Comparison of ENCODE assay signal across 45 mouse cellular contexts in the genomic region with DNA sequence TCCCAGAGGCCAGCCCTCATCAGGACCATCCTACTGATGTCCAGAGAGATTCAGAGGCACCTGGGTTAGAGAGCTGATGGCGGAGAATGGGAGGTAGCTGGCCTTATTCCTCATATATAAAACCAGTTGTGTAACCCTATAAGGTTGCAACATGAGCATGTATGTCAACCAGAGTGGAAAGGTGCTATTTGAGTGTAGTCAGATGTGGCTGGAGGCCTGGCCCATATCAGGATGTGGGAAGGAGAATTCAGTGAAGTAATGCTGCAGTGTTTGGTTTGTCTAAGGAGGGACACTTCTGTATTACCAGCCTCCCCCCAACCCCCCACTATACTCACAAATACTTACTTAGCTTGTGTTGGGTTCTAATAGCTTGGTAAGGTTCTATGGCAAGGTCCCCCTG. TPM values are rescaled to one million over a fixed set of nuclear protein-coding genes. Genes with fewer than 3 reads are reported as not detected.
"Had no signal": no experiment of that assay in that cellular context is flagged by ENCODE, and none has a peak within 500 bp of the region (broad histone marks: within the 10 kb centered on the region; RNA-seq: fewer than 3 reads in every experiment).

No protein-coding gene starts in this region.

- H3K9ac ChIP-seq: limb, embryonic 12.5 days; limb, embryonic 13.5 days; limb, embryonic 15.5 days; liver, embryonic 12.5 days; liver, embryonic 13.5 days; liver, embryonic 14.5 days; liver, embryonic 15.5 days; liver, postnatal 0 days; lung, embryonic 14.5 days; lung, embryonic 15.5 days; midbrain, embryonic 12.5 days; midbrain, embryonic 13.5 days; midbrain, embryonic 15.5 days; neural tube, embryonic 12.5 days; neural tube, embryonic 13.5 days had no signal

- H3K36me3 ChIP-seq: limb, embryonic 12.5 days; limb, embryonic 13.5 days; limb, embryonic 15.5 days; liver, embryonic 12.5 days; liver, embryonic 13.5 days; liver, embryonic 15.5 days; lung, embryonic 15.5 days; midbrain, embryonic 10.5 days; midbrain, embryonic 12.5 days; midbrain, embryonic 13.5 days; midbrain, embryonic 15.5 days; neural tube, embryonic 12.5 days; neural tube, embryonic 13.5 days had no signal

- DNase-seq: left cerebral cortex, postnatal 4 days; liver; liver, embryonic 13.5 days; liver, postnatal 0 days; lung, adult 18-20 months; lung, adult 2 months; lung, embryonic 14.5 days; lung, postnatal 10 days; lung, postnatal 14 days; lung, postnatal 4 days; midbrain, embryonic 14.5 days had no signal

- H3K4me2 ChIP-seq: limb, embryonic 12.5 days; limb, embryonic 13.5 days; limb, embryonic 15.5 days; liver, embryonic 11.5 days; liver, embryonic 12.5 days; liver, embryonic 13.5 days; liver, embryonic 15.5 days; lung, embryonic 14.5 days; lung, embryonic 15.5 days; midbrain, embryonic 11.5 days; midbrain, embryonic 12.5 days; midbrain, embryonic 13.5 days; midbrain, embryonic 15.5 days; neural tube, embryonic 12.5 days; neural tube, embryonic 13.5 days had no signal

- H3K27me3 ChIP-seq: limb, embryonic 12.5 days; limb, embryonic 13.5 days; limb, embryonic 15.5 days; liver, embryonic 12.5 days; liver, embryonic 13.5 days; liver, embryonic 15.5 days; lung, embryonic 15.5 days; megakaryocyte, embryonic 14.5 days; midbrain, embryonic 12.5 days; midbrain, embryonic 13.5 days; midbrain, embryonic 15.5 days; neural tube, embryonic 12.5 days; neural tube, embryonic 13.5 days had no signal

- H3K4me1 ChIP-seq: limb, embryonic 12.5 days; limb, embryonic 13.5 days; limb, embryonic 15.5 days; liver, embryonic 12.5 days; liver, embryonic 13.5 days; liver, embryonic 15.5 days; lung, embryonic 15.5 days; megakaryocyte, embryonic 14.5 days; midbrain, embryonic 10.5 days; midbrain, embryonic 13.5 days; midbrain, embryonic 15.5 days; neural tube, embryonic 12.5 days had no signal

- H3K27ac ChIP-seq: limb, embryonic 12.5 days; limb, embryonic 13.5 days; limb, embryonic 15.5 days; liver, embryonic 12.5 days; liver, embryonic 13.5 days; liver, embryonic 14.5 days; liver, embryonic 15.5 days; lung, embryonic 15.5 days; macrophage; midbrain, embryonic 10.5 days; midbrain, embryonic 12.5 days; midbrain, embryonic 13.5 days; midbrain, embryonic 15.5 days; neural tube, embryonic 12.5 days; neural tube, embryonic 13.5 days had no signal

- H3K4me3 ChIP-seq: limb, embryonic 12.5 days; limb, embryonic 13.5 days; limb, embryonic 15.5 days; liver, embryonic 12.5 days; liver, embryonic 13.5 days; liver, embryonic 15.5 days; lung, embryonic 15.5 days; megakaryocyte, embryonic 14.5 days; midbrain, embryonic 10.5 days; midbrain, embryonic 12.5 days; midbrain, embryonic 13.5 days; midbrain, embryonic 15.5 days; myocyte; neural tube, embryonic 12.5 days; neural tube, embryonic 13.5 days had no signal

- H3K9me3 ChIP-seq: limb, embryonic 12.5 days; limb, embryonic 13.5 days; limb, embryonic 15.5 days; liver, embryonic 12.5 days; liver, embryonic 13.5 days; liver, embryonic 15.5 days; lung, embryonic 15.5 days; midbrain, embryonic 10.5 days; midbrain, embryonic 12.5 days; midbrain, embryonic 13.5 days; midbrain, embryonic 15.5 days; neural tube, embryonic 12.5 days; neural tube, embryonic 13.5 days had no signal

- ATAC-seq: liver, embryonic 12.5 days; liver, postnatal 0 days; midbrain, embryonic 13.5 days; midbrain, embryonic 15.5 days; midbrain, embryonic 16.5 days had no signal

RNA-seq across cellular contexts. Expression of gene Cldn24, which starts 17.7 kb away (rescaled TPM):
- total RNA-seq: left cerebral cortex, adult 18-20 months; left cerebral cortex, adult 8-10 months; left cerebral cortex, postnatal 10 days; left cerebral cortex, postnatal 14 days; left cerebral cortex, postnatal 25 days; left cerebral cortex, postnatal 4 days; liver, adult 2 months; megakaryocyte, adult 5-6 weeks; megakaryocyte-erythroid progenitor cell, adult 5-6 weeks; midbrain, postnatal 0 days; monocyte, adult 5-6 weeks had no signal
- polyA plus RNA-seq: limb, embryonic 11.5 days; limb, embryonic 12.5 days; limb, embryonic 13.5 days; limb, embryonic 14.5 days; limb, embryonic 15.5 days; liver, adult 2 months; liver, embryonic 11.5 days; liver, embryonic 12.5 days; liver, embryonic 13.5 days; liver, embryonic 14.5 days; liver, embryonic 15.5 days; liver, embryonic 16.5 days; liver, postnatal 0 days; lung, adult 2 months; lung, embryonic 14.5 days; lung, embryonic 15.5 days; lung, embryonic 16.5 days; macrophage; midbrain, embryonic 10.5 days; midbrain, embryonic 11.5 days; midbrain, embryonic 12.5 days; midbrain, embryonic 13.5 days; midbrain, embryonic 14.5 days; midbrain, embryonic 15.5 days; midbrain, embryonic 16.5 days; midbrain, postnatal 0 days; myocyte; neural tube, embryonic 11.5 days; neural tube, embryonic 12.5 days; neural tube, embryonic 13.5 days had no signal

RNA-seq across cellular contexts. Expression of gene Cldn22, which starts 20.0 kb away (rescaled TPM):
- total RNA-seq: left cerebral cortex, postnatal 4 days; liver, adult 2 months; megakaryocyte, adult 5-6 weeks; megakaryocyte-erythroid progenitor cell, adult 5-6 weeks; midbrain, postnatal 0 days; monocyte, adult 5-6 weeks had no signal
- polyA plus RNA-seq: limb, embryonic 11.5 days; limb, embryonic 12.5 days; limb, embryonic 13.5 days; limb, embryonic 15.5 days; liver, adult 2 months; liver, embryonic 11.5 days; liver, embryonic 12.5 days; liver, embryonic 13.5 days; liver, embryonic 14.5 days; liver, embryonic 15.5 days; liver, embryonic 16.5 days; liver, postnatal 0 days; lung, embryonic 14.5 days; lung, embryonic 15.5 days; lung, embryonic 16.5 days; macrophage; midbrain, embryonic 10.5 days; midbrain, embryonic 11.5 days; midbrain, embryonic 12.5 days; midbrain, embryonic 13.5 days; midbrain, embryonic 14.5 days; midbrain, embryonic 15.5 days; midbrain, embryonic 16.5 days; midbrain, postnatal 0 days; myocyte; neural tube, embryonic 11.5 days; neural tube, embryonic 12.5 days; neural tube, embryonic 13.5 days had no signal
